Mouse (Mus musculus): ENCODE measurements around the gene Crk. TPM values are rescaled to one million over a fixed set of nuclear protein-coding genes. Genes with fewer than 3 reads are reported as not detected.

The Crk gene
- total and polyA plus RNA-seq, 2 experiments from 2014 or later = 75.0 to 79.5 TPM

DNA sequence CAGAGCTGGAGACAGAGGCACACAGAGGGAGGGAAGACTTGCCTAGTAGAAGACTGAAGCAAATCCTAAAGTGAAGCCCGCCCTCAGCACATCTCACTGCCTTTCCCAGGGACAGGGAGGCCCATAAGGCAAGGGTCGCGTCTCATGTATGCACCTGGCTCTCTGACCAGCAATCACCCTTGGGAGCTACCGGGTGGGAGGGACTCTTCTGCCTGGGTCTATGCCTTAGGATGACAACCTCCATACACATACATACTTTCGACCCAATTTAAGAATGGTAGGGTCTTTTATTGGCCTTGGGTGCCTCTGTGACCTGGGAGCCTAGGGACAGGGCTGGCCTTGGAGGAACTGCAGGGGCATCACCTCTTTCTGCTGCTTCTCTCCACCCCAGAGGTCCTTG is 5.6 kb upstream of the Crk start:
- WGBS = 91% methylated on average over 5 of the region's 5 CpGs
- Histone ChIP-seq H3K4me2 (ENCODE audit: low read depth, low read length, poor library complexity, severe bottlenecking) (no peak overlapping the region), H3K4me3 (ENCODE audit: low read depth, low read length) (no peak overlapping the region), H3K27me3 (ENCODE audit: insufficient read depth, low read length) (no peaks in the 10 kb centered on the region), H3K9ac (replicated peaks; ENCODE audit: low read length, poor library complexity, severe bottlenecking) (no peak overlapping the region), H3K9me3 (ENCODE audit: low read length) (no peaks in the 10 kb centered on the region), H3K27ac (ENCODE audit: low read depth, low read length) (no peak overlapping the region), H3K36me3 (ENCODE audit: insufficient read depth, low read length) (peaks cover 35% of the 10 kb centered on the region), H3K4me1 (ENCODE audit: insufficient read depth, low read length) (no peaks in the 10 kb centered on the region)
- TF ChIP-seq CTCF (IDR thresholded peaks at IDR 0.05) = no peak
- ATAC-seq (ENCODE audit: low FRiP score) (no peak), DNase-seq (ENCODE audit: low spot score) (no peak)

DNA sequence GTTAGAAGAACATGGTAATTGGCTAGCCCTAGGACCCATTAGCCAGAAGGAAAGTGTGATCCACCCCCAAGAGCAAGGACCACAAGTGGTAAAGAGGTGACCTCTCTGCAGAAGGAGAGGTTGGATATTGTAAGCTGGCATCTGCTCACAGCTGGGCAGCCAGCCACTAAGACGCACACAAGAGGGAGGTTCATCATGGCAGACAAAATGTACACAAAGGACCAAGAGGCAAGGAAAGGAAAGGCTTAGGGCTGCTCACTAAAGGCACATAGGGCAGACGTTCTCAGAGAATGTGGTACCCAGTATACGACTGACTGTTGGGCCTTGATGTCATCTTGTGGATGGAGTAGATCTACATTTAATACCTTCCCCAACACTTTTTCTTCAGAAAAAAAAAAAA is 4.2 kb upstream of the Crk start:
- peaks cover 28% of the 10 kb centered on the region for H3K36me3 ChIP-seq (ENCODE audit: insufficient read depth, low read length)
- DNase-seq (ENCODE audit: low spot score) (no peak), ATAC-seq (ENCODE audit: low FRiP score) (no peak)
- H3K9me3 ChIP-seq (ENCODE audit: low read length) = no peaks in the 10 kb centered on the region
- no peaks in the 10 kb centered on the region for H3K4me1 ChIP-seq (ENCODE audit: insufficient read depth, low read length)
- H3K4me3 ChIP-seq (ENCODE audit: low read depth, low read length) = no peak overlapping the region
- no peaks in the 10 kb centered on the region for H3K27me3 ChIP-seq (ENCODE audit: insufficient read depth, low read length)
- H3K4me2 ChIP-seq (ENCODE audit: low read depth, low read length, poor library complexity, severe bottlenecking) = no peak overlapping the region
- WGBS = 77% methylated on average over 3 of the region's 3 CpGs
- no peak overlapping the region for H3K9ac ChIP-seq (replicated peaks; ENCODE audit: low read length, poor library complexity, severe bottlenecking)
- no peak overlapping the region for H3K27ac ChIP-seq (ENCODE audit: low read depth, low read length)
- no peak for TF ChIP-seq CTCF (IDR thresholded peaks at IDR 0.05)

DNA sequence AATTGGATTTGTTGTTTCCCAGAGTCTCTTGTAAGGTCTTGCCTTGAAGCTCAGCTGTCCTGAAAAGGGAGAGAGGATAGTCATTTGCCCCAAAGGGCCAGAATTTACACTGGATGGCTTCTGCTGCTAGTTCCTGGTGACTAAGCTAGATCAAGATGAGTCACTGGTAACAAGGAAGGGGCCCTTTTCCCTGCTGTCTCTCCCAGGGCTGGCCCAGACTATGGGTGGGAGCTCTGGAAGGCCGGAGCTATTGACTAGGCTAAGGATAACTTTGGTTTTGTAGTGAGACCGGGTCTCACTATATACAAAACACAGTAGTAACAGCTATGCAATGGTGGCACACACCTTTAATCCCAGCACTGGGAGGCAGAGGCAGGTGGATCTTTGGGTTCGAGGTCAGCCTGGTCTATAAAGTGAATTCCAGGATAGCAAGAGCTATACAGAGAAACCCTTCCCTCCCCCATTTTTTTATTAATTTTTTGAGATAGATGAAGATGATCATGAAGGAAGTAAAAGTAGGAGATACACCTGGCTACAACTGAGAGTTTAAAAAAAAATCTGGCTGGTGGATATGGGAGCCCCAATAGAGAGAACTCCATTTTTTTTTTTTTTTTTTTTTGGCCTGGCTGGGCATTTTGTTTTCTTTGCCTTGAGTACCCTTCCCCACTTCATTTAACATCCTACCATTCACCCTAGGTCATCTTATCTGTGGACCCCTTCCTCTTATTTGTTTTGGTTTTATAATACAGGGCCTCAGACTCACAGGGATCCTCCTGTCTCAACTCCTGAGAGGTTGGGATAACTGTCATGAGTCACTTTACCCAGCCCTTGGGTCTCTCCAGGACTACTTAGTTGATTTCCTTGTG is 945 bp upstream of the Crk start:
- Histone ChIP-seq H3K4me3 (ENCODE audit: low read depth, low read length) (peak overlapping the region; percentile 98), H3K27ac (ENCODE audit: low read depth, low read length) (peak overlapping the region; percentile 95; the same call in 1 of the 2 replicates), H3K36me3 (ENCODE audit: insufficient read depth, low read length) (peaks cover 3% of the 10 kb centered on the region; the same call in 1 of the 2 replicates), H3K9ac (replicated peaks; ENCODE audit: low read length, poor library complexity, severe bottlenecking) (0 out of 2 replicates have a peak overlapping the region, but pooled peaks have one; percentile 29), H3K4me2 (ENCODE audit: low read depth, low read length, poor library complexity, severe bottlenecking) (peak overlapping the region; percentile 60), H3K9me3 (ENCODE audit: low read length) (no peaks in the 10 kb centered on the region), H3K4me1 (ENCODE audit: insufficient read depth, low read length) (peaks cover 10% of the 10 kb centered on the region), H3K27me3 (ENCODE audit: insufficient read depth, low read length) (no peaks in the 10 kb centered on the region)
- ATAC-seq (ENCODE audit: low FRiP score) (no peak), DNase-seq (ENCODE audit: low spot score) (no peak)
- 96% methylated on average over 3 of the region's 3 CpGs for WGBS
- no peak for TF ChIP-seq CTCF (IDR thresholded peaks at IDR 0.05)

DNA sequence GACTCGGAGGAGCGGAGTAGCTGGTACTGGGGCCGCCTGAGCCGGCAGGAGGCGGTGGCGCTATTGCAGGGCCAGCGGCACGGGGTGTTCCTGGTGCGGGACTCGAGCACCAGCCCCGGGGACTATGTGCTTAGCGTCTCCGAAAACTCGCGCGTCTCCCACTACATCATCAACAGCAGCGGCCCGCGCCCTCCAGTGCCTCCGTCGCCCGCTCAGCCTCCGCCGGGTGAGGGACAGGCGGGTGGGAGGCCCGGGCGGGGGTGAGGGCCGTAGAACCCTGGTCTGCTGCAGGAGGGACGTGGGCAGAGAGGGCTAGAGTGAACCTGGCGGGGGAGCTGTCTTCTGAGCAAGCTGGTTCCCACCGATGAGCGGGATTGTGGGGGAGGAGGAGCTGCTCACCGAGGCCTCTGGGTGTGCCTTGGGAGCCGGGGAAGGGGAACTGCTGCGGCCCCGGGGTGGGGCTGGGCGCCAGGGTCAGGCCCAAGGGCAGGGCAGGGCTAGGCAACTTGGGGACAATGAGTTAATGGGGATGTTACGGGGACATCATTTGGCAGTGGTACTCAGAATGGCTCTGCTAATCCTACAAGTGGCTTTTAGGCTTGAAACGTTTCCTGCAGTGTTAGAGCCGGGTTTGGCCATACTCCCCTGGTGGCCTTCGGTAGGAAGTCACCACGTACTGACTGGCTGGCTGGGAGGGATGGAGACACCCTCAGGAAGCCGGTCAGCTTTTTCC is 546 bp downstream of the Crk start:
- Histone ChIP-seq H3K27ac (ENCODE audit: low read depth, low read length) (peak overlapping the region; percentile 95), H3K36me3 (ENCODE audit: insufficient read depth, low read length) (no peaks in the 10 kb centered on the region), H3K9me3 (ENCODE audit: low read length) (no peaks in the 10 kb centered on the region), H3K4me2 (ENCODE audit: low read depth, low read length, poor library complexity, severe bottlenecking) (peak overlapping the region; percentile 60), H3K9ac (replicated peaks; ENCODE audit: low read length, poor library complexity, severe bottlenecking) (peak overlapping the region; percentile 90), H3K4me1 (ENCODE audit: insufficient read depth, low read length) (peaks cover 10% of the 10 kb centered on the region), H3K27me3 (ENCODE audit: insufficient read depth, low read length) (no peaks in the 10 kb centered on the region), H3K4me3 (ENCODE audit: low read depth, low read length) (peak overlapping the region; percentile 98)
- peak; percentile 69 for DNase-seq (ENCODE audit: low spot score)
- peak; percentile 57 for TF ChIP-seq CTCF (IDR thresholded peaks at IDR 0.05)
- under 1% methylated on average over 36 of the region's 43 CpGs for WGBS
- ATAC-seq (ENCODE audit: low FRiP score) = peak; percentile 79

DNA sequence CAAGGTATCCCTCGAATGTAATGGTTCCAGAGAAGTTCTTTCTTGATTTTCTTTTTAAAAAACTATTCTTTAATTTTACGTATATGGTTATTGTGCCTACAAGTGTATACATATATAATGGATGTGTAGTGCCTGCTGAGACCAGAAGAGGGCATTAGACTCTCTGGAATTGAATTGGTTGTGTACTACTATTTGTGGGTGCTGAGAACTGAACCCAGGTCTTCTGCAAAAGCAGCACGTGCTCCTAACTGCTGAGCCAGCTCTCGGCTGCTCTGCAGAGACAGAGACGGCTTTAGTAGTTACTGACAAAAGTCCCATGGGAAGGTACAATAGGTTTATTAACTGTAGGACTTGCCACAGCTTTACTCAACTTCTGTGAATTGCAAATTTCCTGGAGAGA is 5.4 kb downstream of the Crk start:
- H3K9me3 ChIP-seq (ENCODE audit: low read length) = no peaks in the 10 kb centered on the region
- no peak for DNase-seq (ENCODE audit: low spot score)
- peaks cover 10% of the 10 kb centered on the region for H3K4me1 ChIP-seq (ENCODE audit: insufficient read depth, low read length)
- no peak overlapping the region for H3K27ac ChIP-seq (ENCODE audit: low read depth, low read length)
- no peak overlapping the region for H3K4me2 ChIP-seq (ENCODE audit: low read depth, low read length, poor library complexity, severe bottlenecking)
- WGBS = 91% methylated on average over 5 of the region's 5 CpGs
- ATAC-seq (ENCODE audit: low FRiP score) = no peak
- no peak overlapping the region for H3K4me3 ChIP-seq (ENCODE audit: low read depth, low read length)
- no peaks in the 10 kb centered on the region for H3K36me3 ChIP-seq (ENCODE audit: insufficient read depth, low read length)
- H3K9ac ChIP-seq (replicated peaks; ENCODE audit: low read length, poor library complexity, severe bottlenecking) = no peak overlapping the region
- no peaks in the 10 kb centered on the region for H3K27me3 ChIP-seq (ENCODE audit: insufficient read depth, low read length)
- TF ChIP-seq CTCF (IDR thresholded peaks at IDR 0.05) = 0 out of 2 replicates have a peak, but pooled peaks have one; percentile 14

- no peaks in the 10 kb centered on the region for H3K9me3 ChIP-seq (ENCODE audit: low read length)
- no peak for TF ChIP-seq CTCF (IDR thresholded peaks at IDR 0.05)
- no peaks in the 10 kb centered on the region for H3K27me3 ChIP-seq (ENCODE audit: insufficient read depth, low read length)
- no peak overlapping the region for H3K4me3 ChIP-seq (ENCODE audit: low read depth, low read length)
- DNase-seq (ENCODE audit: low spot score) (no peak), ATAC-seq (ENCODE audit: low FRiP score) (no peak)
- no peak overlapping the region for H3K27ac ChIP-seq (ENCODE audit: low read depth, low read length)
- 80% methylated on average over 2 of the region's 2 CpGs for WGBS
- H3K36me3 ChIP-seq (ENCODE audit: insufficient read depth, low read length) = no peaks in the 10 kb centered on the region
- no peak overlapping the region for H3K4me2 ChIP-seq (ENCODE audit: low read depth, low read length, poor library complexity, severe bottlenecking)
- no peak overlapping the region for H3K9ac ChIP-seq (replicated peaks; ENCODE audit: low read length, poor library complexity, severe bottlenecking)
- peaks cover 10% of the 10 kb centered on the region for H3K4me1 ChIP-seq (ENCODE audit: insufficient read depth, low read length)
These were observed 5.9 kb downstream of the Crk start for GRCm38 (mm10) chr11:75684956-75685355.
